Mouse (Mus musculus) ES-E14 (cell line): ENCODE results near the gene Gabrp.

Experiments
- CHD2 ChIP-seq: IDR thresholded peaks from 2 replicates; pipeline ENCODE4 v1.6.1; 2014; ENCODE audit warnings: mild to moderate bottlenecking, low read depth, low read length, inconsistent platforms
- HCFC1 ChIP-seq: IDR thresholded peaks from 2 replicates; pipeline ENCODE4 v1.6.1; 2012; ENCODE audit warnings: low read length, inconsistent platforms, borderline replicate concordance; ENCODE audit not compliant: insufficient read depth
- ZC3H11A ChIP-seq: IDR thresholded peaks from 2 replicates; pipeline ENCODE4 v1.6.1; 2012; ENCODE audit warnings: low read depth, mild to moderate bottlenecking, inconsistent platforms, low read length, borderline replicate concordance
- ZNF384 ChIP-seq: IDR thresholded peaks from 2 replicates; pipeline ENCODE4 v1.6.1; 2012; ENCODE audit warnings: low read depth, low read length, inconsistent platforms

DNA sequence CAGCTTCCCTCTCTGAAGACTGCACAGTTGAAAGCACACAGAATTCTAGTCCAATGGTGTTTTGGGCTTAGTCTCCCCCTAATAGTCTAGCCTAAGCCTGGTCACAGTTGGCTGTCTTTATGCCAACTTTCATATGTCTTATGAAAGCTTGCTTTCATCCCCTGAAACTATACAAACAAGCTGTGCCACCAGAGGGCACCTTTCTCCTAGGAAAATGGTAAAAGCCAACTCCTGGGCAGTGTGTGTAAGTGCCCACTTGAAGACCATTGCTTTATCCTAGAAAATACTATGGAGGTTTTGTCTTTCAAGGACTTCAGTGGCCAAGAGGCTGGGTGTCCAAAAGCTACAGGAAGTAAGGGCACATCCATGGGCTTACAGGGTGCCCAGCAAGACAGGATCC lies 8.3 kb downstream of the Gabrp start:
- TF ChIP-seq ZC3H11A (no peak), HCFC1 (no peak), ZNF384 (no peak), CHD2 (no peak)
